Mouse (Mus musculus): ENCODE data around the gene Il17ra. TPM values are rescaled to one million over a fixed set of nuclear protein-coding genes. Genes with fewer than 3 reads are reported as not detected.

The Il17ra gene
- polyA plus RNA-seq (2012; fragmentation: generic; extraction: Trizol) = 12.0 TPM

DNA sequence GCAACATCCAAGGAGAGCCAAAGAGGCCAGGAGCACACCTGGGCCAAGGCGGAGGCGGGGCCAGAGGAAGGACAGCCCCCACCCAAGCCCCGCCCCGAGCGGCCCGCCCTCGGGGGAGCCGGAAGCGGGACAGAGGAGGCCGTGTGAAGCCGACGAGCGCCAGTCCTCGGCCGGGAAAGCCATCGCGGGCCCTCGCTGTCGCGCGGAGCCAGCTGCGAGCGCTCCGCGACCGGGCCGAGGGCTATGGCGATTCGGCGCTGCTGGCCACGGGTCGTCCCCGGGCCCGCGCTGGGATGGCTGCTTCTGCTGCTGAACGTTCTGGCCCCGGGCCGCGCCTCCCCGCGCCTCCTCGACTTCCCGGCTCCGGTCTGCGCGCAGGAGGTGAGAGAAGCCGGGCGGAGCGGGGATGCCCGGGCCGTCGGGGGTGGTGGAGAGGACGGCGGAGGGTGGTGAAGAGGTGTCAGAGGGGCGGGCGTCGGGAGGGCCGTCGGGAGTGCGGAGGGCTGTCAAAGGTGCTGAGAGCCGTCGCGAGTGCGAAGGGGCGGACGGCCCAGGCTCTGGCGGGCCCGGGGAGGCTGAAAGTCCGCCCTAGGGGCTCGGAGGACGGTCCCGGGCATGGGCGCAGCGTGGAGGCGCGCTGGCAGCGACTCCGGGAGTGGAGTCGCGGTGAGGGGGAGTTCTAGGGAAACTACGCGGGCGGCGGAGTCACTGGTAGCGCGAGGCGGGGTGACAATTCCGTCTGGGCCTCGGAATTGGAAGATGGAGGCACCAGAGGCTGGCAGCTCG lies at the start of gene Il17ra:
Gene Il17ra, plus strand, starts transcription at position 162 of the 786 bp plus-strand sequence.
- Histone ChIP-seq H3K4me2 (ENCODE audit: low read depth) (peak within 1 kb of the TSS; percentile 93), H3ac (ENCODE audit: control insufficient read depth, insufficient read length) (peak within 1 kb of the TSS; percentile 50), H3K79me2 (ENCODE audit: control insufficient read depth, insufficient read depth) (peaks cover 38% of the 10 kb centered on the region), H3K27me3 (ENCODE audit: control insufficient read depth, insufficient read depth, insufficient read length) (no peaks in the 10 kb centered on the region), H3K4me3 (peak within 1 kb of the TSS; percentile 50), H3K36me3 (ENCODE audit: control insufficient read depth, insufficient read depth) (no peaks in the 10 kb centered on the region)
- TF ChIP-seq POLR2A (IDR thresholded peaks at IDR 0.05; ENCODE audit: insufficient read length, low read depth) (peak; percentile 90), CEBPB (IDR thresholded peaks at IDR 0.05; ENCODE audit: insufficient read depth, poor library complexity, severe bottlenecking) (no peak), POLR2AphosphoS2 (IDR thresholded peaks at IDR 0.05; ENCODE audit: insufficient read length, low read depth) (peak; percentile 87)

DNA sequence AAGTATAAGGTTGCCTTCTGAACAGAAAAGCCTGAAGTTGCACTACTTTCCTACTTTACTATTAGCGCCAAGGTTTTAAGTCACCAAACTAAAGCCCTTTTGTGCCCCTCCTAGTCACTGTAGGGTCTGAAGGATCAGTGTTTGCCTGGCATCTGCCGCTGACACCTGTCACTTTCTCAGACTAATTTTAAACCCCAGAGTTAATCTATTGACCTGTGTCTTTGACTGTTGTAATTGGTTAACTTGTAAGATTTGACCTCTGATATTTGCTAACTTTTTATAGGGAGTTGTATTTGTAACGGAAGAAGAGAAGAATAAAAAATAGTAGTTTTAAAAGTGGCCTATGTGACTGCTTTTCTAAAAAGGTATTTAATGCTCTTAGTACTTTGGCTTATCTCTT lies 24.9 kb upstream of the Il17ra start:
- Histone ChIP-seq H3K4me3 (no peak overlapping the region), H3K4me2 (ENCODE audit: low read depth) (no peak overlapping the region), H3K27me3 (ENCODE audit: control insufficient read depth, insufficient read depth, insufficient read length) (no peaks in the 10 kb centered on the region), H3K36me3 (ENCODE audit: control insufficient read depth, insufficient read depth) (peaks cover 48% of the 10 kb centered on the region), H3ac (ENCODE audit: control insufficient read depth, insufficient read length) (no peak overlapping the region), H3K79me2 (ENCODE audit: control insufficient read depth, insufficient read depth) (no peaks in the 10 kb centered on the region)
- peak in 1 of 3 experiments; percentile 4 for TF ChIP-seq MYOD1 (IDR thresholded peaks at IDR 0.05; ENCODE audit: control insufficient read depth in 1 of 3, insufficient read length in 2 of 3, low read depth in 2 of 3)
- no peak for TF ChIP-seq MYOG (IDR thresholded peaks at IDR 0.05; ENCODE audit: control insufficient read depth in 1 of 3, insufficient read depth in 1 of 3, insufficient read length in 2 of 3, low read depth in 2 of 3)

DNA sequence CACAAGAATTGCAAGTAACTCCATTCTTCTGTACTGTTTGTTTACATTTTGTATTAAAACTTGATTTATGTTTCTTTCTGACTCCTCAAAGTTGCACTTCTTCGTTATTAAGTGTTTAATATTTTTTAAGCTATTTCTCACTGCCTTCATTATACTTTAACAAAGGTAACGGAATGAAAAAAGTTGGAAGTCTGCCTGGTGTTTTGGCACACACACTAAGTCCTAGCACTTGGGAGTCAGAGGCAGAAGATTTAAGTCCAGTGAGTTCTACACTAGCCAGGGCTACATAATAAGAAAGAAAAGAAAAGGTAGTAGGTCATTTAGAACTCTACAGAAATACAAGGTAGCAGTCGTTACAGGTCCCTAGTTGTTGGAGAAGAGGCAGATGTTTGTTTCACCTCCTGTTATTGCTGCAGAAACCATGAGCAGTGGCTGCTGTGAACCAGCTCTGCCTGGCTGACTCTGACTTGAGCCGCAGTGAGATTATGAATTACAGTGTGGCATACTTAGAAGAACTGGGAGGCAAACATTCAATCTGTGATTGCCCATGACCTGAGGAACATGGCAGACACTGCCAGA lies 20.8 kb upstream of the Il17ra start:
- H3K27me3 ChIP-seq (ENCODE audit: control insufficient read depth, insufficient read depth, insufficient read length) = no peaks in the 10 kb centered on the region
- no peak overlapping the region for H3K4me3 ChIP-seq
- H3ac ChIP-seq (ENCODE audit: control insufficient read depth, insufficient read length) = no peak overlapping the region
- H3K79me2 ChIP-seq (ENCODE audit: control insufficient read depth, insufficient read depth) = no peaks in the 10 kb centered on the region
- peaks cover 38% of the 10 kb centered on the region for H3K36me3 ChIP-seq (ENCODE audit: control insufficient read depth, insufficient read depth)
- H3K4me2 ChIP-seq (ENCODE audit: low read depth) = no peak overlapping the region
- TF ChIP-seq POLR2A (IDR thresholded peaks at IDR 0.05; ENCODE audit: insufficient read length, low read depth) = no peak
- TF ChIP-seq MYOG (IDR thresholded peaks at IDR 0.05; ENCODE audit: control insufficient read depth in 1 of 3, insufficient read depth in 1 of 3, insufficient read length in 2 of 3, low read depth in 2 of 3) = no peak
- no peak for TF ChIP-seq USF1 (IDR thresholded peaks at IDR 0.05; ENCODE audit: low read depth)

DNA sequence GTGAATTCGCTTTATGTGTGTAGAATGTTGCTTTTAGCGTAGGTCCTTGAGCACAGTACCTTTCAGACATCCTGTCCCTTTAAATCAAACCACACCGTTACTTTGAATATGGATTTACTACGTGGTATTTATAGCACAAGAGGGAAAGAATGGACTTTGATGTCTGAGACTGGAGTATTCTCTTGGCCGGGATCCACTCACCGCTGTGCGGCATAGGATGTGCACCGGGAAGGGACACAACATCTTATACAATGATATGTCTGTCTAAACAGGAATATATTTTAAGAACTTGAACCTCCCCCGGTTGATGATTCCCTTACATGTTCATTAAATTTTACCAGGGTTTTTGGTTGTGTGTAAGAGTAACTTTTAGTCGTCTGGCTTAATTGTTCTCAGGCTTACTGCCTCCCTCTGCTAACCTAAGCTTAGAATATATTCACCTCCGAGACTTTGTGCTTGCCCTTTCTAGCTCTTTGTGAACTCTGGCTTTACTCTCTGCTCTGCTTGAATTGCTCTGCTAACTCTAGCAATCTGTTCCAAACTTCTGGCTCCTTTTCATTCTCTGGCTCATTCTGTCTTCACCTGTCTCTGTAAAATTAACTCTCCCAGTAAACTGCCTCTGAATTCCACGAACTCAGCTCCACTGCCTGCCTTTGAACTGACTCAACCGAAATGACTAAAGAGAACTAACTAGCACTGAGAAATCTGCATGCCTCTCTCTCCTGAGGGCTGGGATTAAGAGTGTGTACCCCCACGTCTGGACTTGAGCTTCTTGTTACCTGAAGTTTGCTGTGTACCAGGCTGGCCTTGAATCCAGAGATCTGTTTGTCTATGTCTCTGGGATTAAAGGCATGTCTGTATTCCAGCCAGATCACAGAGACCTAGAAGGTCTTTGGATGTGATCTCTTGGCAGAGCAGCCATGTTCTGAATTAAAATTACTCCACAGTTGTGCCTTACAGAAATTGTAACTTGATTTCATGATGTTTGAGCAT lies 19.4 kb upstream of the Il17ra start:
- no peaks in the 10 kb centered on the region for H3K27me3 ChIP-seq (ENCODE audit: control insufficient read depth, insufficient read depth, insufficient read length)
- no peak overlapping the region for H3K4me3 ChIP-seq
- H3K4me2 ChIP-seq (ENCODE audit: low read depth) = no peak overlapping the region
- H3ac ChIP-seq (ENCODE audit: control insufficient read depth, insufficient read length) = no peak overlapping the region
- no peaks in the 10 kb centered on the region for H3K79me2 ChIP-seq (ENCODE audit: control insufficient read depth, insufficient read depth)
- TF ChIP-seq POLR2AphosphoS2 (IDR thresholded peaks at IDR 0.05; ENCODE audit: insufficient read length, low read depth) (no peak), CEBPB (IDR thresholded peaks at IDR 0.05; ENCODE audit: insufficient read depth, poor library complexity, severe bottlenecking) (no peak)
- peaks cover 31% of the 10 kb centered on the region for H3K36me3 ChIP-seq (ENCODE audit: control insufficient read depth, insufficient read depth)

DNA sequence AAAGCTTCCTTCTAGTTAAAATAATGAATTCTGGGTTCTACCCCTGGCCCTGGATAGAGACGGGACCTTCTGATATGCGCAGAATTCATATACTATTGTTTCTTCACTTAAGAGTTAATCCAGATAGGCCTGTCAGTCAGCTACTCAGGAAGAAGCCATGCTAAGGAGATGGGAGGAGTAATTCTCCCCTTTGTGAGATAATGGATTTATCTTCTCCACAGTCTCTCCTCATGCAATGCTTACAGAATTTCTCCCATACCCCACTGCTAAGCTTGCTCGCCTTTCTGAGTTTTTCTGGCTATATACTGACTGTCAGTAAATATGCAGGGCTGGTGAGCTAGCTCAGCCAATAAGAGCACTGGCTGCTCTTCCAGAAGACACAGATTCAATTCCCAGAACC lies 12.8 kb upstream of the Il17ra start:
- Histone ChIP-seq H3K4me2 (ENCODE audit: low read depth) (no peak overlapping the region), H3K79me2 (ENCODE audit: control insufficient read depth, insufficient read depth) (no peaks in the 10 kb centered on the region), H3K27me3 (ENCODE audit: control insufficient read depth, insufficient read depth, insufficient read length) (no peaks in the 10 kb centered on the region), H3ac (ENCODE audit: control insufficient read depth, insufficient read length) (no peak overlapping the region), H3K4me3 (no peak overlapping the region), H3K36me3 (ENCODE audit: control insufficient read depth, insufficient read depth) (no peaks in the 10 kb centered on the region)
- TF ChIP-seq MYOG (IDR thresholded peaks at IDR 0.05; ENCODE audit: control insufficient read depth in 1 of 3, insufficient read depth in 1 of 3, insufficient read length in 2 of 3, low read depth in 2 of 3) (no peak), E2F4 (IDR thresholded peaks at IDR 0.05; ENCODE audit: insufficient read depth) (no peak), TCF3 (IDR thresholded peaks at IDR 0.05; ENCODE audit: insufficient read length, low read depth) (no peak), POLR2A (IDR thresholded peaks at IDR 0.05; ENCODE audit: insufficient read length, low read depth) (no peak), MAX (IDR thresholded peaks at IDR 0.05; ENCODE audit: low read depth) (no peak), TCF12 (IDR thresholded peaks at IDR 0.05; ENCODE audit: insufficient read depth, poor library complexity, severe bottlenecking) (no peak), MYOD1 (IDR thresholded peaks at IDR 0.05; ENCODE audit: control insufficient read depth in 1 of 3, insufficient read length in 2 of 3, low read depth in 2 of 3) (no peak), REST (IDR thresholded peaks at IDR 0.05; ENCODE audit: insufficient read depth, insufficient read length) (no peak), USF1 (IDR thresholded peaks at IDR 0.05; ENCODE audit: low read depth) (no peak), POLR2AphosphoS2 (IDR thresholded peaks at IDR 0.05; ENCODE audit: insufficient read length, low read depth) (no peak), SRF (IDR thresholded peaks at IDR 0.05; ENCODE audit: control insufficient read depth, insufficient read length, low read depth) (no peak)
